Mouse (Mus musculus): ENCODE measurements around the gene Tmem19. TPM values are rescaled to one million over a fixed set of nuclear protein-coding genes. Genes with fewer than 3 reads are reported as not detected.

Gene Tmem19
- polyA plus RNA-seq, 1 experiment from 2014 or later = 38.9 TPM

DNA sequence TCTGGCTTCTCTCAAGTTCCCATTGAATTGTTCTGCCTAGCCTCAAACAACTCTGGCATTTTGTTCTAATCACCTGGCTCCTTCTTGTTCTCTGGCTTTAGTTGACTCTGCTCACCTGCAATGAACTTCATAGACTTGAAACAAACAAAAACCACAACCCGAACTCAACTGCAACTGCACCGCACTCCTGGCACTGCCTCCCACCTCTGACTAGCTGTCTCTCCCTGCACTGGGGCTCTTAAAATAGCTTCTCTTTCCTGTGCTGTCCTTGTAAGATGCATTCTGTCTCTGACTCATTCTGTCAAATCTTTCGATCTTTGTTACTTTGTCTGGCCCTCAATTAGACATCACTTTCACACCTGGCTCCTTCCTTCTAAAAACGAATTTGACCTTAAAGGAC, 850 bp upstream of the Tmem19 start:
- H3K27me3 ChIP-seq = no peaks in the 10 kb centered on the region
- 0 out of 2 replicates have a peak overlapping the region, but pooled peaks have one; percentile 68 for H3K9ac ChIP-seq
- no peak for ATAC-seq (ENCODE audit: low FRiP score)
- H3K27ac ChIP-seq = no peak overlapping the region
- H3K4me1 ChIP-seq (replicated peaks) = peaks cover 26% of the 10 kb centered on the region
- peak overlapping the region; percentile 56 for H3K4me3 ChIP-seq
- peaks cover 6% of the 10 kb centered on the region; the same call in 1 of the 2 replicates for H3K36me3 ChIP-seq
- WGBS = 92% methylated on average over 4 of the region's 4 CpGs
- H3K4me2 ChIP-seq = peak overlapping the region; percentile 72
- no peaks in the 10 kb centered on the region for H3K9me3 ChIP-seq

DNA sequence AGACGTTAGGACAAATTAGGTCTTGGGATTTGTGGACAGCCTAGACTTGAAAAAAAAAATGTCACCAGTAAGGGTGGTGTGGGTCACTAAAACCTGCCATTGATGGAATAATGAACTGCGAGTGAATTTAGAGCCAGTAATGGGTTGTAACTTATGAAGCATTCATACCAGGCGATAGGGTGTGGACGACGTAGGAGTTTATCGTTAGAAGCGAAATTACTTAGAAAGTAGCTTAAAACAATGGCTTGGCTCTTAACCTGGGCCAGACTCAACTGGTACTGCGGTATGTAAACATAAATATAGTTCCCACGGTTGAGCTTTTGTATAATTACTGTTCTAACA, 293 bp upstream of the Tmem19 start:
- Histone ChIP-seq H3K4me1 (replicated peaks) (peaks cover 26% of the 10 kb centered on the region), H3K27ac (peak overlapping the region; percentile 95), H3K4me3 (peak overlapping the region; percentile 56), H3K9me3 (no peaks in the 10 kb centered on the region), H3K36me3 (peaks cover 10% of the 10 kb centered on the region), H3K9ac (peak overlapping the region; percentile 68), H3K27me3 (no peaks in the 10 kb centered on the region), H3K4me2 (peak overlapping the region; percentile 72)
- ATAC-seq (ENCODE audit: low FRiP score) = peak; percentile 22
- WGBS = 8% methylated on average over 9 of the region's 9 CpGs

GRCm38 (mm10) chr10:115359066-115359465, 3.2 kb downstream of the Tmem19 start:
- H3K36me3 ChIP-seq = peaks cover 34% of the 10 kb centered on the region
- no peaks in the 10 kb centered on the region for H3K9me3 ChIP-seq
- no peak overlapping the region for H3K27ac ChIP-seq
- H3K27me3 ChIP-seq = no peaks in the 10 kb centered on the region
- no peak overlapping the region for H3K9ac ChIP-seq
- H3K4me1 ChIP-seq (replicated peaks) = peaks cover 26% of the 10 kb centered on the region
- WGBS = 92% methylated on average over 7 of the region's 7 CpGs
- ATAC-seq (ENCODE audit: low FRiP score) = no peak
- no peak overlapping the region for H3K4me3 ChIP-seq
- no peak overlapping the region for H3K4me2 ChIP-seq

DNA sequence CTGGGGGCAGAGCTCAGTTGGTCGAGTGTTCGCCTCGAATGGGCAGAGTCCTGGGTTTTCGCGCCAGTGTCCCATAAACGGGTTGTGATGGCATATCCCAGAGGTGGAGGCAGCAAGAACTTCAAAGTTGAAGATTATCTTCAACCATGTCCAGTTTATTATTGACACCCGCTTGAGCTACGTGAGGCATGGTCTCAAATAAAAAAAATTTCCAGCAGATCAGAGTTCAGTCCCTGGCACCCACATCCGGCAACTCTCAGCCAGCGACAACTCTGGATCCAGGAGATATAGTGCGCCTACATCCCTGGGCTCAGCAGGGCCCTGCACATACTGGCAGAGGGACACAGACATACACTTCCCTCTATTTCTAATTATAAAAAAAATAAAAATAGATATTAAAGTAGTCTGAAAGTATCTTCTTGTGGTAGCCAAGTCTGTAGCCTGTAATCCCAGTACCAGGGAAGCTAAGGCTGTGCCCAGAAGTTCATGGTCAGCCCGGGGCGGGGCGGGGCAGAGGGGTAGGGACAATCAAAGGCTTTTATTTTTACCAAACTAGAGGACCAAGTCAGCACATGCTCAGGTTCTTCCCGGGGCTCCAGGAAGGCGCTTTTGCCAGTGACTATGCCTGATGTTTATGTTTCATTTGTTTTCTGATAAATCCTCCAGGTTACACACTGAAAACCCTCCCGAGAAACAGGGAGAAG, 3.9 kb downstream of the Tmem19 start:
- 96% methylated on average over 17 of the region's 17 CpGs for WGBS
- H3K27me3 ChIP-seq = no peaks in the 10 kb centered on the region
- H3K36me3 ChIP-seq = peaks cover 34% of the 10 kb centered on the region
- no peak overlapping the region for H3K4me2 ChIP-seq
- no peak overlapping the region for H3K4me3 ChIP-seq
- no peak overlapping the region for H3K9ac ChIP-seq
- H3K4me1 ChIP-seq (replicated peaks) = peaks cover 25% of the 10 kb centered on the region
- no peak for ATAC-seq (ENCODE audit: low FRiP score)
- H3K9me3 ChIP-seq = no peaks in the 10 kb centered on the region
- no peak overlapping the region for H3K27ac ChIP-seq

DNA sequence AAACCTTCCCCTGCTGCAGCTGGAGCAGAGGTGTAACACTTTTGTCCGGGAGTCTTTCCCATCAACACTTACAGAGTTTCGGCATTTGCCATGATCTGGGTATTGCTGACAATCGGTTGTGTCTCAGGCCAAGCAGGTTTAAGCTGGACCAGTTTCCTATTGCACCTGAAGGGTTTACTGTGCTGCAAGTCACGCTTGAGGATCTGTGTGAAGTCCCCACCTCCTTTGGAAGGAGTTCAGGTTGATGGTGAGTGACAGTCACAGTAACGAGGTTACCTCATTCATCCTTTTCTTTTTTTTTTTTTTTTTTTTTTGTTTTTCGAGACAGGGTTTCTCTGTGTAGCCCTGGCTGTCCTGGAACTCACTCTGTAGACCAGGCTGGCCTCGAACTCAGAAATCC, 6.2 kb downstream of the Tmem19 start:
- H3K27me3 ChIP-seq = no peaks in the 10 kb centered on the region
- no peak overlapping the region for H3K27ac ChIP-seq
- H3K4me1 ChIP-seq (replicated peaks) = peaks cover 13% of the 10 kb centered on the region
- H3K4me3 ChIP-seq = no peak overlapping the region
- no peak for ATAC-seq (ENCODE audit: low FRiP score)
- no peak overlapping the region for H3K9ac ChIP-seq
- H3K36me3 ChIP-seq = peaks cover 37% of the 10 kb centered on the region
- H3K4me2 ChIP-seq = no peak overlapping the region
- no peaks in the 10 kb centered on the region for H3K9me3 ChIP-seq
- WGBS = 96% methylated on average over 6 of the region's 7 CpGs

- H3K27me3 ChIP-seq = no peaks in the 10 kb centered on the region
- H3K4me3 ChIP-seq = no peak overlapping the region
- H3K9ac ChIP-seq = no peak overlapping the region
- no peaks in the 10 kb centered on the region for H3K9me3 ChIP-seq
- no peak overlapping the region for H3K4me2 ChIP-seq
- H3K4me1 ChIP-seq (replicated peaks) = peaks cover 2% of the 10 kb centered on the region; the same call in 1 of the 2 replicates
- no peak for ATAC-seq (ENCODE audit: low FRiP score)
- 96% methylated on average over 6 of the region's 6 CpGs for WGBS
- H3K27ac ChIP-seq = no peak overlapping the region
- peaks cover 37% of the 10 kb centered on the region for H3K36me3 ChIP-seq
Observed at GRCm38 (mm10) chr10:115355016-115355415, 7.3 kb downstream of the Tmem19 start.

- WGBS = 61% methylated on average over 6 of the region's 6 CpGs
- no peak for ATAC-seq (ENCODE audit: low FRiP score)
Observed at GRCm38 (mm10) chr10:115354553-115354952, 7.7 kb downstream of the Tmem19 start.

GRCm38 (mm10) chr10:115350810-115351397, 11.4 kb downstream of the Tmem19 start:
- no peaks in the 10 kb centered on the region for H3K27me3 ChIP-seq
- H3K27ac ChIP-seq = no peak overlapping the region
- H3K9me3 ChIP-seq = no peaks in the 10 kb centered on the region
- H3K9ac ChIP-seq = no peak overlapping the region
- WGBS = 76% methylated on average over 2 of the region's 2 CpGs
- H3K4me2 ChIP-seq = no peak overlapping the region
- no peak overlapping the region for H3K4me3 ChIP-seq
- H3K4me1 ChIP-seq (replicated peaks) = peaks cover 9% of the 10 kb centered on the region
- peaks cover 24% of the 10 kb centered on the region for H3K36me3 ChIP-seq
- no peak for ATAC-seq (ENCODE audit: low FRiP score)

More at GRCm38 (mm10) chr10:115354553-115354952, 7.7 kb downstream of the Tmem19 start:
- H3K9me3 ChIP-seq = no peaks in the 10 kb centered on the region
- no peaks in the 10 kb centered on the region for H3K27me3 ChIP-seq
- no peak overlapping the region for H3K4me2 ChIP-seq
- no peak overlapping the region for H3K27ac ChIP-seq
- no peak overlapping the region for H3K4me3 ChIP-seq
- H3K9ac ChIP-seq = no peak overlapping the region
- peaks cover 37% of the 10 kb centered on the region for H3K36me3 ChIP-seq
- H3K4me1 ChIP-seq (replicated peaks) = no peaks in the 10 kb centered on the region; the same call in 1 of the 2 replicates

- Histone ChIP-seq H3K9me3 (no peaks in the 10 kb centered on the region), H3K36me3 (peaks cover 21% of the 10 kb centered on the region)
- WGBS = 90% methylated on average over 7 of the region's 7 CpGs
Observed at GRCm38 (mm10) chr10:115349509-115349908, 12.8 kb downstream of the Tmem19 start.

DNA sequence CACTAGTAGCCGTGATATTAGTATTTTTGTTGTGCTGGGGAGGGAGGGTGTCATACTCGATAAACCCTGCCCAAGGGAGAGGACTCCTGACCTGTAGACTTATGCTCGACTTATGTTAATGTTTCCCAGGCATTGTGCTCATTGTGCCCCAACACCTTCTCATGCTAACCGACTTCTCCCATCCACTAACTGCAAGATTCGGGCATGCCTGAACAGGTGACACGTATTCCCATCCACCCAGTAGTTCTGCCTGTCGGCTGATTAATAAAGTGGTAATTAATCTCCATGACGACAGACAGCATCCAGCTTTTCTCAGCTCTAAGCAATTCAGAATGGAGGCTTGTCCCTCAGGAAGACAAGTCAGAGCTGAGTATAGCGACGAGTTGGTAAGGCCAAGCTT, 13.3 kb downstream of the Tmem19 start:
- no peak overlapping the region for H3K4me2 ChIP-seq
- peaks cover 9% of the 10 kb centered on the region for H3K4me1 ChIP-seq (replicated peaks)
- H3K9me3 ChIP-seq = no peaks in the 10 kb centered on the region
- ATAC-seq (ENCODE audit: low FRiP score) = peak; percentile 39; the same call in 1 of the 2 replicates
- no peaks in the 10 kb centered on the region for H3K27me3 ChIP-seq
- no peak overlapping the region for H3K9ac ChIP-seq
- WGBS = 65% methylated on average over 10 of the region's 10 CpGs
- peaks cover 21% of the 10 kb centered on the region for H3K36me3 ChIP-seq
- H3K27ac ChIP-seq = no peak overlapping the region
- no peak overlapping the region for H3K4me3 ChIP-seq

More at GRCm38 (mm10) chr10:115349509-115349908, 12.8 kb downstream of the Tmem19 start:
- no peak for ATAC-seq (ENCODE audit: low FRiP score)
- Histone ChIP-seq H3K4me1 (replicated peaks) (peaks cover 9% of the 10 kb centered on the region), H3K27me3 (no peaks in the 10 kb centered on the region), H3K4me3 (no peak overlapping the region), H3K4me2 (no peak overlapping the region), H3K27ac (no peak overlapping the region), H3K9ac (no peak overlapping the region)

DNA sequence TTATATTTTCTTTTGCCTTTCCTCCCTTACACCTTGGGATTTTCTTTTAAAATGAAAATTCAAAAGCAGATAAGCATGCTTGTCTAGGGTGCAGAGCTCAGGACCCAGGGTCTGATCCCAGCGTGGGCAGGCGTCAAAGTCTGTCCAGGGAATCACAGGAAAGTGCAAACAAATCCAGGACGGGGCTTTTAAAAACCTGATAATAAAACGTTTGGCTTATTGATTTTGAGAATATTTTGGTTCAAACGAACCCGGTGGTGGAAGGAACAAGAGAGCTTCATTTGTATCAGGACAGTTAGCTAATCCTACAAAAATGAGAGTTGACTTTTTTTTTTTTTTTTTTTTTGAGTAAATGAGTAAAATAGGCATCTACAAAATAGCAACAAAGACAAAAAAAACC, 14.2 kb downstream of the Tmem19 start:
- no peak for ATAC-seq (ENCODE audit: low FRiP score)
- peaks cover 27% of the 10 kb centered on the region for H3K36me3 ChIP-seq
- WGBS = 83% methylated on average over 6 of the region's 6 CpGs
- no peak overlapping the region for H3K9ac ChIP-seq
- no peaks in the 10 kb centered on the region for H3K9me3 ChIP-seq
- no peak overlapping the region for H3K4me2 ChIP-seq
- H3K4me3 ChIP-seq = no peak overlapping the region
- peaks cover 9% of the 10 kb centered on the region for H3K4me1 ChIP-seq (replicated peaks)
- H3K27me3 ChIP-seq = no peaks in the 10 kb centered on the region
- no peak overlapping the region for H3K27ac ChIP-seq

- H3K27me3 ChIP-seq = no peaks in the 10 kb centered on the region
- H3K4me2 ChIP-seq = no peak overlapping the region
- H3K4me3 ChIP-seq = no peak overlapping the region
- H3K27ac ChIP-seq = no peak overlapping the region
- peaks cover 9% of the 10 kb centered on the region for H3K4me1 ChIP-seq (replicated peaks)
- ATAC-seq (ENCODE audit: low FRiP score) = no peak
- H3K36me3 ChIP-seq = peaks cover 39% of the 10 kb centered on the region
- H3K9me3 ChIP-seq = no peaks in the 10 kb centered on the region
- no peak overlapping the region for H3K9ac ChIP-seq
Observed at GRCm38 (mm10) chr10:115346444-115346843, 15.9 kb downstream of the Tmem19 start.
